Mouse (Mus musculus) embryonic facial prominence, embryonic 10.5 days (tissue): Measurements from ENCODE around the gene Txlna. TPM values are rescaled to one million over a fixed set of nuclear protein-coding genes. Genes with fewer than 3 reads are reported as not detected.

Source experiments
- DNase-seq: peaks from one replicate; pipeline ENCODE4 v3.0.0-alpha.2; 2017; ENCODE audit warnings: low spot score
- H3K27ac ChIP-seq: fragments of 300-500 bp; sonication (generic); replicated peaks from 2 replicates; pipeline ENCODE4 v1.5.1; 2016; ENCODE audit warnings: mild to moderate bottlenecking
- H3K27me3 ChIP-seq: fragments of 300-500 bp; sonication (generic); replicated peaks from 2 replicates; pipeline ENCODE4 v1.6.1; 2016; ENCODE audit warnings: low read depth, mild to moderate bottlenecking; ENCODE audit not compliant: poor library complexity, severe bottlenecking
- H3K36me3 ChIP-seq: fragments of 300-500 bp; sonication (generic); replicated peaks from 2 replicates; pipeline ENCODE4 v1.6.1; 2016; ENCODE audit warnings: mild to moderate bottlenecking, moderate library complexity
- H3K4me1 ChIP-seq: fragments of 300-500 bp; sonication (generic); 2 replicates; pipeline ENCODE4 v1.6.1; 2016
- H3K4me3 ChIP-seq: fragments of 300-500 bp; sonication (generic); 2 replicates; pipeline ENCODE4 v1.5.1; 2016; ENCODE audit warnings: mild to moderate bottlenecking, moderate library complexity
- H3K9me3 ChIP-seq: fragments of 300-500 bp; sonication (generic); 2 replicates; pipeline ENCODE4 v1.6.1; 2016; ENCODE audit warnings: mild to moderate bottlenecking
- WGBS: fragments of 180-500 bp; shearing (Covaris S2); methylation state at CpG from one replicate; pipeline ENCODE4 v1.1.7; 2016; 5-methylcytosine and 5-hydroxymethylcytosine counted together
- microRNA-seq: library from miRNA; unstranded; fragments of <30 nt; microRNA quantifications from one replicate; pipeline ENCODE4, GENCODE M21; 2017
- polyA plus RNA-seq: library from polyadenylated mRNA; unstranded; fragments of >200 nt; fragmentation: Nextera tagmentation; extraction: Ambion mirVana; gene quantifications from 2 replicates; pipeline ENCODE4 v1.2.1, GENCODE M21; 2016

Gene Txlna
- polyA plus RNA-seq, 1 experiment from 2014 or later, result 117 TPM

DNA sequence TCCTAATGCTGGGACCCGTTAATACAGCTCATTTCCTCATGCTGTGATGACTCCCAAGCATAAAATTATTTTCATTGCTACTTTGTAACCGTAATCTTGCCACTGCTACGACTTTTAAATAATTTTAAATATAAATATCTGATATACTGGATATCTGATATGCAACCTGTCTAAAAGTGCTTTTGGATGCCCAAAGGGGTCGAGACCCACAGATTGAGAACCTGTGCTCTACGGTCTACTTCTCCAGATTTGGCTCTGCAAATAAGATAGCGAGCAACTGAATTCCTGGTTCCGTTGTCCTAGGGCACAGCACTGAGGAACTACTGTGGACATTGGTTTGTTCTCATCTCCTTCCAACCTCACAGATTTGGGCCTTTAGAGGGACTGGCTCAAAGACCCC, 63.2 kb downstream of the Txlna start:
- H3K9me3 ChIP-seq, result no peaks in the 10 kb centered on the region
- 84% methylated on average over 7 of the region's 7 CpGs for whole genome bisulfite sequencing

DNA sequence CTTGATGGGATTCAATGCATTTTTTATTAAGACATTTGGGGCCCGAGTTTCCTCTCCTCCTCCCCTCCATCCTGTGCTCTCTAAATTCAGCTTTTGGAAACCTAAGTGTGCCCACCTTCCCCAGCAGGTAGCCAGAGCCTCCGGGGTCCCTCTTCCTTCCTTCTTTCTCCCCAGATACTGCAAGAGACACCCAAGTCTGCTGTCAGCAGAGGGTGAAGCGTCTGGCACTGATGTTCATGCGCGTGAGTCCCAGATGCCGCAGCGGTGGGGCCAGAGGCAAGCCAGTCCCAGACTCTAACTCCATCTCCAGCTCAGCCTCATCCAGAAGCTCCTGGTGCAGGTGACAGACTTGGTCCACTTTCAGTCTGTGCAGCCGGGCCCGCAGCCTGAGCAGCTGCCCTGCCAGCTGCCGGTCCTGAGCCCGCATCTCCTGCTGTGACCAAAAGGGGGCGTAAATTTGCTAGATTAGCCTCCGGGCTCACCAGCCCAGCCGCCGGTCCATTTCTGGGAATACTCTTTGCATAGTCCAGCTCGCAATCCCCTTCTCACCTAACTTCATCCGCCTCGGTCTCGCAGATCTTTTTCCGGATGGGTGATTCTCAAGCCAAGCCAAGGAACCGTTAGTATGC, 63.9 kb downstream of the Txlna start:
- Histone ChIP-seq H3K27me3 (peaks cover 10% of the 10 kb centered on the region; the same call in 1 of the 2 replicates), H3K9me3 (no peaks in the 10 kb centered on the region), H3K4me1 (peaks cover 13% of the 10 kb centered on the region), H3K27ac (no peak overlapping the region), H3K4me3 (peak overlapping the region; percentile 23; the same call in 1 of the 2 replicates), H3K36me3 (no peaks in the 10 kb centered on the region)
- 35% methylated on average over 21 of the region's 21 CpGs for WGBS
- DNase-seq, result peak; percentile 66

More for the DNA sequence above, 63.2 kb downstream of the Txlna start:
- Histone ChIP-seq H3K36me3 (no peaks in the 10 kb centered on the region), H3K4me1 (peaks cover 13% of the 10 kb centered on the region), H3K4me3 (no peak overlapping the region), H3K27me3 (peaks cover 10% of the 10 kb centered on the region; the same call in 1 of the 2 replicates), H3K27ac (no peak overlapping the region)
- no peak for DNase-seq

Small RNAs within 50 kb of the gene (microRNA-seq; reads per million reads assigned to microRNA genes)
- not detected for gene Mir7016

Other genes starting within 250 kb of the Txlna start
- 2.0 and 2.4 TPM in 2 replicates for gene Zbtb8b, start 200.2 kb downstream of the Txlna start, polyA plus RNA-seq
- gene Bsdc1, start 179.5 kb downstream of the Txlna start, polyA plus RNA-seq, result 19.7 and 21.5 TPM in 2 replicates
- gene Tssk3, start 150.0 kb downstream of the Txlna start, polyA plus RNA-seq, result not detected in 2 replicates
- gene Fam229a, start 149.9 kb downstream of the Txlna start, polyA plus RNA-seq, result not detected in 2 replicates
- 1,428 and 1,442 TPM in 2 replicates for gene Marcksl1, start 127.5 kb downstream of the Txlna start, polyA plus RNA-seq
- gene Hdac1, start 98.4 kb downstream of the Txlna start, polyA plus RNA-seq, result 302 and 304 TPM in 2 replicates
- 9.3 and 12.6 TPM in 2 replicates for gene Lck, start 67.4 kb downstream of the Txlna start, polyA plus RNA-seq
- gene Fam167b, start 62.5 kb downstream of the Txlna start, polyA plus RNA-seq, result 1.9 and 2.0 TPM in 2 replicates
- 290 and 302 TPM in 2 replicates for gene Eif3i, start 40.4 kb downstream of the Txlna start, polyA plus RNA-seq
- 222 and 226 TPM in 2 replicates for gene Tmem234, start 40.4 kb downstream of the Txlna start, polyA plus RNA-seq
- 1.0 and 1.4 TPM in 2 replicates for gene Dcdc2b, start 26.8 kb downstream of the Txlna start, polyA plus RNA-seq
- 27.7 and 28.5 TPM in 2 replicates for gene Iqcc, start 22.0 kb downstream of the Txlna start, polyA plus RNA-seq
- gene Ccdc28b, start 17.1 kb downstream of the Txlna start, polyA plus RNA-seq, result 38.6 and 44.1 TPM in 2 replicates
- gene Kpna6, start 31.7 kb upstream of the Txlna start, polyA plus RNA-seq, result 14.0 and 15.1 TPM in 2 replicates
- 14.3 and 14.7 TPM in 2 replicates for gene Tmem39b, start 55.8 kb upstream of the Txlna start, polyA plus RNA-seq
- gene Khdrbs1, start 101.2 kb upstream of the Txlna start, polyA plus RNA-seq, result 156 and 166 TPM in 2 replicates
- gene Ptp4a2, start 170.2 kb upstream of the Txlna start, polyA plus RNA-seq, result 284 and 296 TPM in 2 replicates